Mouse (Mus musculus) brain, embryonic 14.5 days (tissue): ENCODE data around the gene Smim24.

Source experiments
- CTCF ChIP-seq: fragments of 200-500 bp; IDR thresholded peaks from 2 replicates; pipeline ENCODE4 v1.5.1; 2012; ENCODE audit warnings: inconsistent platforms, mild to moderate bottlenecking, moderate library complexity, borderline replicate concordance; ENCODE audit not compliant: insufficient read depth, insufficient read length; ENCODE audit errors: extremely low read depth
- POLR2A ChIP-seq: fragments of 200-500 bp; IDR thresholded peaks from 2 replicates; pipeline ENCODE4 v1.6.1; 2012; ENCODE audit warnings: mild to moderate bottlenecking, inconsistent platforms, borderline replicate concordance; ENCODE audit not compliant: poor library complexity, insufficient read depth, insufficient read length, severe bottlenecking; ENCODE audit errors: extremely low read depth

DNA sequence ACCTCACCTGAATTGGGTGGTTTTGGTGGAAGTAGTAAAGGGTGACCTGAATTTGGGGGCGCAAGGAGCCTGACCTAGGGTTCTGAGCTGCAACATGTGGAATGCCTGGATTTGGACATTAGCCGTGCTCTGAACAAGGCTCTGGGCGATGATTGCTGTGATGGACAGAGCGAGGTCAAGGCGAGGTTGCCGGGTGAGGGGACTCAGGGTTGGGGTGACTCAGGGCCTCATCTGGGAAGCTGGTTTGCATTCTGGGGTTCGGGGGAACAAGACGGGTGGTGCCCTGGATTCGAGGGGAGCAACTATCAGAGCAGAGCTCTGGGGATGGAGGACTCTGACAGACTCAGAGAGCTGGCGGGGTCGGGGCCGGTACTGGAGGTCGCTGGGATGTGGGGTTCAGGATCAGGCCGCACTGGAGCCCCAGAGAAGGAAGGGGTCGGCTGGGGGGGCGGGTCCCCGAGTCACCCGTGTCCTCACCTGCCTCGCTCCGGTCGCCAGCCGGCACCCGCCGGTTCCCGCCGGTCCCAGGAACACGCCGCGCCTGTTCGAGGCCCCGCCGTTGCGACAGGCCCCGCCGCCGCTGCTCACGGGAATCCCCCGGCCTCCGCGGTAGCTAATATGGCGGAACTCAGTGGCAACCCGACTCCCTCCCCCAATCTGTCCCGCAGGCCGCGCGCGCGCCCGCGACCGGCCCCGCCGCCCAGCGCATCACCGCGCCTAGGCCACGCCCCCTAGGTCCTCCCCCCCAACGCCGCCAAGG lies 14.9 kb upstream of the Smim24 start, which contains the start of gene Fzr1:
- peak; percentile 89 for TF ChIP-seq POLR2A
- no peak for TF ChIP-seq CTCF
